ENCODE assay signal across 7 mouse cellular contexts in the genomic region with DNA sequence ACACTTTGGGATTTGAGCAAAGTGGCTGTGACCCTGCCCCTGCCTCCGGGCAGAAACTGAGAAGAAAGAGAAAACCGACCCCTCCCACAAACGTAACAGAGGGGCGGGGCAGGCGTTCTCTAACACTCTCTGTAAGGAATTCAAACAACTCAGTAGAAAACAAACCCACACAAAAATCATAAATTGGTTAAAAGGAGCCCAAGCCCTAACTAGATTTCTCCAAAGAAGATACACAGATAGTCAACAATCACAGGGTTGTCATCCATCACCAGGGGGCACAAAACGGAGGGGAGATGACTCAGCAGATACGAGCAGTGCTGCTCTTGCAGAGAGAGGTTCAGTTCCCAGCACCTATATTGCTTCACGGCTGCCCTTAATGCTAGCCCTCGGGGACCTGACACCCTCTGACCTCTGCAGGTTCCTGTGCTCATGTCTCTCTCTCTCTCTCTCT.
DNase-seq lines count a peak whose midpoint lies in the region; ATAC-seq and TF ChIP-seq lines count a peak whose summit lies in the region.

No protein-coding gene starts in this region.

- H3K4me3 ChIP-seq in ES-Bruce4 (ENCODE audit: low read depth, low read length) = peak overlapping the region; percentile 42; the same call in 1 of the 2 replicates
- H3K4me3 ChIP-seq in heart, embryonic 15.5 days = peak overlapping the region; percentile 31
- H3K4me3 ChIP-seq in liver, embryonic 11.5 days (ENCODE audit: low read depth, low read length) = peak overlapping the region; percentile 28; the same call in 1 of the 2 replicates
- peak overlapping the region; percentile 16; the same call in 1 of the 2 replicates for H3K4me3 ChIP-seq in neural tube, embryonic 11.5 days (ENCODE audit: low read depth, low read length)

- H3K4me2 ChIP-seq in heart, embryonic 15.5 days = peak overlapping the region; percentile 49
- H3K4me2 ChIP-seq in liver, embryonic 11.5 days = peak overlapping the region; percentile 63
- peak overlapping the region; percentile 36 for H3K4me2 ChIP-seq in neural tube, embryonic 11.5 days (ENCODE audit: low read depth)

- peak; percentile 87 for DNase-seq in ZHBTc4 (ENCODE audit: low read depth, low spot score)
- no peak for DNase-seq in liver, embryonic 11.5 days (ENCODE audit: low spot score)
- peak; percentile 45 for DNase-seq in neural tube, embryonic 11.5 days (ENCODE audit: low spot score)
- DNase-seq in ovary, adult 18-20 months (ENCODE audit: low spot score) = no peak
- DNase-seq in spleen, postnatal 10 days (ENCODE audit: low spot score in 2 of 2) = no peak

- peak; percentile 9; the same call in 1 of the 2 replicates for TF ChIP-seq EP300 in ES-Bruce4 (IDR thresholded peaks at IDR 0.05; ENCODE audit: insufficient read depth, low read depth, low read length)

- no peak overlapping the region for H3K9ac ChIP-seq in ES-Bruce4 (ENCODE audit: low read depth, poor library complexity, severe bottlenecking)
- no peak overlapping the region for H3K9ac ChIP-seq in heart, embryonic 15.5 days
- no peak overlapping the region for H3K9ac ChIP-seq in liver, embryonic 11.5 days (ENCODE audit: low read depth, low read length)
- H3K9ac ChIP-seq in neural tube, embryonic 11.5 days (ENCODE audit: low read length) = no peak overlapping the region; the same call in 1 of the 2 replicates

- H3K9me3 ChIP-seq in ES-Bruce4 (replicated peaks; ENCODE audit: control insufficient read depth, insufficient read depth, low read length, poor library complexity, severe bottlenecking) = no peaks in the 10 kb centered on the region
- no peaks in the 10 kb centered on the region for H3K9me3 ChIP-seq in heart, embryonic 15.5 days (replicated peaks)
- no peaks in the 10 kb centered on the region for H3K9me3 ChIP-seq in liver, embryonic 11.5 days (ENCODE audit: control insufficient read depth, low read length)
- no peaks in the 10 kb centered on the region for H3K9me3 ChIP-seq in neural tube, embryonic 11.5 days (ENCODE audit: control insufficient read depth, low read length)

- no peak for TF ChIP-seq POLR2A in ES-Bruce4 (IDR thresholded peaks at IDR 0.05; ENCODE audit: insufficient read depth, low read length)

- WGBS in heart, embryonic 15.5 days = 15% methylated on average over 9 of the region's 9 CpGs
- WGBS in liver, embryonic 11.5 days = 2% methylated on average over 9 of the region's 9 CpGs
- WGBS in neural tube, embryonic 11.5 days = 8% methylated on average over 9 of the region's 9 CpGs

- peaks cover 11% of the 10 kb centered on the region for H3K4me1 ChIP-seq in ES-Bruce4 (ENCODE audit: control insufficient read depth, insufficient read depth, low read length)
- peaks cover 32% of the 10 kb centered on the region for H3K4me1 ChIP-seq in heart, embryonic 15.5 days (replicated peaks)
- H3K4me1 ChIP-seq in liver, embryonic 11.5 days (replicated peaks; ENCODE audit: control insufficient read depth, insufficient read depth, low read length) = no peaks in the 10 kb centered on the region
- H3K4me1 ChIP-seq in neural tube, embryonic 11.5 days (ENCODE audit: control insufficient read depth, insufficient read depth, low read length) = no peaks in the 10 kb centered on the region

- H3K27me3 ChIP-seq in ES-Bruce4 (ENCODE audit: control insufficient read depth, insufficient read depth, low read length, poor library complexity, severe bottlenecking) = no peaks in the 10 kb centered on the region
- H3K27me3 ChIP-seq in heart, embryonic 15.5 days = no peaks in the 10 kb centered on the region
- H3K27me3 ChIP-seq in liver, embryonic 11.5 days (replicated peaks; ENCODE audit: control insufficient read depth, insufficient read depth, low read length) = no peaks in the 10 kb centered on the region
- H3K27me3 ChIP-seq in neural tube, embryonic 11.5 days (ENCODE audit: control insufficient read depth, insufficient read depth, low read length) = no peaks in the 10 kb centered on the region

- no peak for TF ChIP-seq CTCF in ES-Bruce4 (IDR thresholded peaks at IDR 0.05; ENCODE audit: low read depth, low read length)

- H3K36me3 ChIP-seq in ES-Bruce4 (ENCODE audit: control insufficient read depth, insufficient read depth, low read length, poor library complexity, severe bottlenecking) = no peaks in the 10 kb centered on the region
- H3K36me3 ChIP-seq in heart, embryonic 15.5 days = no peaks in the 10 kb centered on the region
- no peaks in the 10 kb centered on the region for H3K36me3 ChIP-seq in liver, embryonic 11.5 days (ENCODE audit: control insufficient read depth, insufficient read depth, low read length)
- H3K36me3 ChIP-seq in neural tube, embryonic 11.5 days (ENCODE audit: control insufficient read depth, insufficient read depth, low read length) = no peaks in the 10 kb centered on the region

- ATAC-seq in heart, embryonic 15.5 days (replicated peaks; ENCODE audit: insufficient number of reproducible peaks, insufficient read depth, low FRiP score, low read depth) = no peak
- ATAC-seq in liver, embryonic 11.5 days (replicated peaks; ENCODE audit: low FRiP score) = peak; percentile 65
- ATAC-seq in neural tube, embryonic 11.5 days (ENCODE audit: insufficient read depth, low FRiP score, low TSS enrichment) = no peak

- H3K27ac ChIP-seq in ES-Bruce4 (ENCODE audit: insufficient read depth, low read length) = peak overlapping the region; percentile 63
- no peak overlapping the region for H3K27ac ChIP-seq in heart, embryonic 15.5 days
- H3K27ac ChIP-seq in liver, embryonic 11.5 days (ENCODE audit: low read depth, low read length) = no peak overlapping the region
- H3K27ac ChIP-seq in neural tube, embryonic 11.5 days (ENCODE audit: low read depth, low read length) = no peak overlapping the region

Comparison
In these comparisons a context has a peak if more than half of its experiments do, and no peak if none do; other contexts are left out.
1. DNase-seq: peak in ZHBTc4 (single experiment) and neural tube, embryonic 11.5 days (single experiment); none in liver, embryonic 11.5 days (single experiment), ovary, adult 18-20 months (single experiment) and spleen, postnatal 10 days (0 of 2).
2. Peak in every context shown above with its lines, with median percentiles within 50 percentile points of each other: H3K4me3 ChIP-seq and H3K4me2 ChIP-seq.